ENCODE assay signal across 17 mouse cellular contexts in genomic region chr6:86031527-86031926, GRCm38 (mm10). TPM values are rescaled to one million over a fixed set of nuclear protein-coding genes. Genes with fewer than 3 reads are reported as not detected.
A peak's percentile ranks its signal among the peaks of the same experiment; 100 is the strongest.
DNase-seq lines count a peak whose midpoint lies in the region; ATAC-seq and TF ChIP-seq lines count a peak whose summit lies in the region.
"Had no signal": no experiment of that assay in that cellular context is flagged by ENCODE, and none has a peak within 500 bp of the region (broad histone marks: within the 10 kb centered on the region; RNA-seq: fewer than 3 reads in every experiment).

No protein-coding gene starts in this region.

- TF ChIP-seq POLR2A in cerebellum, adult 2 months (IDR thresholded peaks at IDR 0.05; ENCODE audit: borderline replicate concordance, insufficient read depth, low read length) = no peak
- no peak for TF ChIP-seq POLR2A in heart, adult 2 months (IDR thresholded peaks at IDR 0.05; ENCODE audit: insufficient read depth, low read depth, low read length)

- TF ChIP-seq EP300 in lung, postnatal 0 days (IDR thresholded peaks at IDR 0.05) = no peak
- TF ChIP-seq EP300 in heart, adult 2 months (IDR thresholded peaks at IDR 0.05; ENCODE audit: insufficient read depth, low read depth, low read length) = no peak

- H3K4me2 ChIP-seq in lung, postnatal 0 days (replicated peaks; ENCODE audit: low read depth, low read length) = no peak overlapping the region
- H3K4me2 ChIP-seq in hindbrain, embryonic 12.5 days (replicated peaks) = peak overlapping the region; percentile 73
- peak overlapping the region; percentile 87 for H3K4me2 ChIP-seq in neural tube, embryonic 14.5 days (ENCODE audit: low read depth, low read length)

- no peaks in the 10 kb centered on the region for H3K9me3 ChIP-seq in lung, postnatal 0 days (ENCODE audit: low read length)
- H3K9me3 ChIP-seq in hindbrain, embryonic 12.5 days (replicated peaks) = no peaks in the 10 kb centered on the region
- no peaks in the 10 kb centered on the region for H3K9me3 ChIP-seq in neural tube, embryonic 14.5 days (ENCODE audit: control insufficient read depth, low read length)
- H3K9me3 ChIP-seq: G1E; heart, embryonic 10.5 days had no signal

- H3K36me3 ChIP-seq in lung, postnatal 0 days (ENCODE audit: insufficient read depth, low read length) = no peaks in the 10 kb centered on the region
- no peaks in the 10 kb centered on the region for H3K36me3 ChIP-seq in hindbrain, embryonic 12.5 days
- no peaks in the 10 kb centered on the region for H3K36me3 ChIP-seq in neural tube, embryonic 14.5 days (ENCODE audit: control insufficient read depth, insufficient read depth, low read length)
- H3K36me3 ChIP-seq in heart, adult 2 months (ENCODE audit: control insufficient read depth, insufficient read depth, low read length) = no peaks in the 10 kb centered on the region
- H3K36me3 ChIP-seq: G1E; heart, embryonic 10.5 days had no signal

- TF ChIP-seq CTCF in lung, postnatal 0 days (IDR thresholded peaks at IDR 0.05) = no peak
- TF ChIP-seq CTCF in cerebellum, adult 2 months (IDR thresholded peaks at IDR 0.05; ENCODE audit: borderline replicate concordance, insufficient read depth, low read depth, low read length) = no peak
- TF ChIP-seq CTCF in heart, adult 2 months (IDR thresholded peaks at IDR 0.05) = no peak

- H3K4me3 ChIP-seq in lung, postnatal 0 days (ENCODE audit: low read depth, low read length) = no peak overlapping the region
- no peak overlapping the region for H3K4me3 ChIP-seq in cerebellum, adult 2 months (replicated peaks; ENCODE audit: insufficient read depth, low read depth, low read length)
- peak overlapping the region; percentile 73 for H3K4me3 ChIP-seq in hindbrain, embryonic 12.5 days
- peak overlapping the region; percentile 77; the same call in 1 of the 2 replicates for H3K4me3 ChIP-seq in neural tube, embryonic 14.5 days (ENCODE audit: low read depth, low read length)
- H3K4me3 ChIP-seq in heart, adult 2 months = no peak overlapping the region
- H3K4me3 ChIP-seq: heart, embryonic 10.5 days had no signal

- peak; percentile 6 for DNase-seq in lung, postnatal 0 days (ENCODE audit: low spot score)
- no peak for DNase-seq in lung, postnatal 14 days
- DNase-seq in cerebellum, adult 2 months = peak; percentile 62 to 82
- DNase-seq in adrenal gland, adult (ENCODE audit: inconsistent age in 2 of 2, low spot score in 1 of 2) = no peak
- no peak for DNase-seq in frontal cortex, postnatal 10 days (ENCODE audit: low spot score in 2 of 2)
- no peak for DNase-seq in heart, adult 2 months
- DNase-seq: adrenal gland, postnatal 25 days; kidney, adult 18-20 months had no signal

- 0 out of 2 replicates have a peak, but pooled peaks cover 13% of the 10 kb centered on the region for H3K27me3 ChIP-seq in lung, postnatal 0 days (replicated peaks; ENCODE audit: insufficient read depth, low read length)
- no peaks in the 10 kb centered on the region for H3K27me3 ChIP-seq in cerebellum, adult 2 months (ENCODE audit: control insufficient read depth, insufficient read depth, low read length)
- no peaks in the 10 kb centered on the region for H3K27me3 ChIP-seq in hindbrain, embryonic 12.5 days
- no peaks in the 10 kb centered on the region for H3K27me3 ChIP-seq in neural tube, embryonic 14.5 days (ENCODE audit: control insufficient read depth, insufficient read depth, low read length)
- no peaks in the 10 kb centered on the region for H3K27me3 ChIP-seq in heart, adult 2 months (ENCODE audit: control insufficient read depth, insufficient read depth, low read length)

- H3K4me1 ChIP-seq in lung, postnatal 0 days (ENCODE audit: insufficient read depth, low read depth, low read length) = 0 out of 2 replicates have a peak, but pooled peaks cover 6% of the 10 kb centered on the region
- H3K4me1 ChIP-seq in cerebellum, adult 2 months (ENCODE audit: control insufficient read depth, insufficient read depth, low read length) = peaks cover 25% of the 10 kb centered on the region; the same call in 1 of the 2 replicates
- peaks cover 43% of the 10 kb centered on the region for H3K4me1 ChIP-seq in hindbrain, embryonic 12.5 days
- peaks cover 31% of the 10 kb centered on the region for H3K4me1 ChIP-seq in neural tube, embryonic 14.5 days (ENCODE audit: control insufficient read depth, insufficient read depth, low read length)
- no peaks in the 10 kb centered on the region for H3K4me1 ChIP-seq in heart, adult 2 months (ENCODE audit: control insufficient read depth, insufficient read depth, low read length)

- no peak overlapping the region for H3K27ac ChIP-seq in lung, postnatal 0 days (ENCODE audit: low read length)
- H3K27ac ChIP-seq in cerebellum, adult 2 months (ENCODE audit: insufficient read depth, low read length) = peak overlapping the region; percentile 22
- no peak overlapping the region for H3K27ac ChIP-seq in hindbrain, embryonic 12.5 days
- H3K27ac ChIP-seq in neural tube, embryonic 14.5 days (ENCODE audit: low read depth, low read length) = no peak overlapping the region
- H3K27ac ChIP-seq in heart, adult 2 months = no peak overlapping the region
- H3K27ac ChIP-seq: heart, embryonic 10.5 days; macrophage had no signal

- H3K9ac ChIP-seq in lung, postnatal 0 days (replicated peaks; ENCODE audit: low read depth) = no peak overlapping the region
- peak overlapping the region; percentile 18 for H3K9ac ChIP-seq in hindbrain, embryonic 12.5 days
- H3K9ac ChIP-seq in neural tube, embryonic 14.5 days (replicated peaks; ENCODE audit: low read depth, low read length) = no peak overlapping the region
- H3K9ac ChIP-seq in heart, adult 2 months (ENCODE audit: low read depth, low read length) = no peak overlapping the region

- WGBS in lung, postnatal 0 days = 65% methylated on average over 2 of the region's 2 CpGs
- WGBS in cerebellum, adult 2 months = 4% methylated on average over 2 of the region's 2 CpGs
- WGBS in hindbrain, embryonic 12.5 days = 84% methylated on average over 2 of the region's 2 CpGs
- WGBS in neural tube, embryonic 14.5 days = 49% methylated on average over 2 of the region's 2 CpGs
- WGBS in heart, adult 2 months = 69% methylated on average over 2 of the region's 2 CpGs

- H3K79me2 ChIP-seq in heart, adult 2 months (replicated peaks; ENCODE audit: control insufficient read depth, insufficient read depth, low read length) = no peaks in the 10 kb centered on the region

- intact Hi-C loops in heart, adult 2 months (cut with DNase I) = no loop called here

- no peak for ATAC-seq in lung, postnatal 0 days
- ATAC-seq in hindbrain, embryonic 12.5 days (ENCODE audit: low FRiP score) = no peak
- ATAC-seq in neural tube, embryonic 14.5 days (ENCODE audit: low read depth) = no peak

RNA-seq across cellular contexts. Expression of gene Add2, which starts 3.0 kb away (rescaled TPM):
- 0.40 and 0.84 TPM in 2 replicates for polyA plus RNA-seq in lung, postnatal 0 days (2015; fragmentation: Nextera tagmentation; extraction: Ambion mirVana)
- 54.9 and 56.2 TPM in 2 replicates for polyA plus RNA-seq in cerebellum, adult 2 months (2012; rRNA removed)
- 115 and 119 TPM in 2 replicates for polyA plus RNA-seq in hindbrain, embryonic 12.5 days (2016; fragmentation: Nextera tagmentation; extraction: Ambion mirVana)
- 94.7 and 111 TPM in 2 replicates for polyA plus RNA-seq in neural tube, embryonic 14.5 days (2014; fragmentation: Nextera tagmentation; extraction: Ambion mirVana)
- under 1 TPM; 0.16 to 0.39 TPM for total RNA-seq in heart, adult 2 months (2021)
- 0.25 and 0.47 TPM in 2 replicates for polyA plus RNA-seq in heart, adult 2 months (2012; rRNA removed)
- polyA plus RNA-seq: macrophage had no signal

RNA-seq across cellular contexts. Expression of gene Figla, which starts 15.6 kb away (rescaled TPM):
- not detected in 2 replicates for polyA plus RNA-seq in lung, postnatal 0 days (2015; fragmentation: Nextera tagmentation; extraction: Ambion mirVana)
- not detected in 2 replicates for polyA plus RNA-seq in cerebellum, adult 2 months (2012; rRNA removed)
- not detected in 2 replicates for polyA plus RNA-seq in hindbrain, embryonic 12.5 days (2016; fragmentation: Nextera tagmentation; extraction: Ambion mirVana)
- not detected in 2 replicates for polyA plus RNA-seq in neural tube, embryonic 14.5 days (2014; fragmentation: Nextera tagmentation; extraction: Ambion mirVana)
- not detected for total RNA-seq in heart, adult 2 months (2021)
- not detected in 2 replicates for polyA plus RNA-seq in heart, adult 2 months (2012; rRNA removed)
- total RNA-seq: adrenal gland, postnatal 25 days; G1E; layer of hippocampus, postnatal 14 days had no signal
- polyA plus RNA-seq: G1E; heart, embryonic 10.5 days; limb, embryonic 14.5 days; macrophage; spleen, adult 2 months; thymus, postnatal 0 days had no signal

Comparison
In these comparisons a context has a peak if more than half of its experiments do, and no peak if none do; other contexts are left out.
1. DNase-seq: peak in lung, postnatal 0 days (single experiment) and cerebellum, adult 2 months (2 of 2); none in lung, postnatal 14 days (single experiment), adrenal gland, adult (0 of 2), frontal cortex, postnatal 10 days (0 of 2) and heart, adult 2 months (0 of 2).
2. H3K4me3 ChIP-seq: peak in hindbrain, embryonic 12.5 days (single experiment) and neural tube, embryonic 14.5 days (single experiment); none in lung, postnatal 0 days (single experiment), cerebellum, adult 2 months (single experiment) and heart, adult 2 months (single experiment).
3. RNA of gene Add2, which starts 3.0 kb away (polyA plus RNA-seq): 115 to 119 TPM in hindbrain, embryonic 12.5 days, 94.7 to 111 TPM in neural tube, embryonic 14.5 days and 54.9 to 56.2 TPM in cerebellum, adult 2 months; 0.40 to 0.84 TPM in lung, postnatal 0 days and 0.25 to 0.47 TPM in heart, adult 2 months; every median in the first group is over 10 times any median in the second.